Mouse (Mus musculus) urinary bladder, postnatal 36 days (tissue): ENCODE results near the gene Mbnl3.
A peak's percentile ranks its signal among the peaks of the same experiment; 100 is the strongest.

Experiments used
- DNase-seq, 2 experiments: peaks; one replicate each; pipeline ENCODE4 v3.0.0; 2022; ENCODE audit warnings: low spot score in 2 of 2, mixed read lengths in 1 of 2

Mbnl3 gene

DNA sequence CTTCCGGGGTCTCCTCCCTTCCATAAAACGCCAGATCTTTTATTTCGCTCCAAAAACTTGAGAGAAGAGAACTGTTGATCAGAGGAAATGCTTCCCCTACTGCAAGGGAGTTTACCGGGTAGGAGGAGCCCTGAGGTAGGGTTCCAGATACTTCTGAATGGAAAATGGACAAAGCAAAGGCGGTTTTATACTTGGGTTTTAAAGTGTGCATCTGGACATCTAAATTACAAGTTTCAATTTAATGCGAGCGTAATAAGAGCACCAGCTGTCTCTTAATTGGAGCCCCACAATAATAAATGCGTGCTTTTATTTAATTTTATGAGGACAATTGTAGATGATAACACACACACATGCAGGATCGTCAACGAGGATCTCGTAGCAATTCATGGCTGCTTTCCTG, at the start of gene Mbnl3:
Mbnl3 (minus strand) TSS at position 101 of the 400 bp plus-strand sequence.
- no peak for DNase-seq

DNA sequence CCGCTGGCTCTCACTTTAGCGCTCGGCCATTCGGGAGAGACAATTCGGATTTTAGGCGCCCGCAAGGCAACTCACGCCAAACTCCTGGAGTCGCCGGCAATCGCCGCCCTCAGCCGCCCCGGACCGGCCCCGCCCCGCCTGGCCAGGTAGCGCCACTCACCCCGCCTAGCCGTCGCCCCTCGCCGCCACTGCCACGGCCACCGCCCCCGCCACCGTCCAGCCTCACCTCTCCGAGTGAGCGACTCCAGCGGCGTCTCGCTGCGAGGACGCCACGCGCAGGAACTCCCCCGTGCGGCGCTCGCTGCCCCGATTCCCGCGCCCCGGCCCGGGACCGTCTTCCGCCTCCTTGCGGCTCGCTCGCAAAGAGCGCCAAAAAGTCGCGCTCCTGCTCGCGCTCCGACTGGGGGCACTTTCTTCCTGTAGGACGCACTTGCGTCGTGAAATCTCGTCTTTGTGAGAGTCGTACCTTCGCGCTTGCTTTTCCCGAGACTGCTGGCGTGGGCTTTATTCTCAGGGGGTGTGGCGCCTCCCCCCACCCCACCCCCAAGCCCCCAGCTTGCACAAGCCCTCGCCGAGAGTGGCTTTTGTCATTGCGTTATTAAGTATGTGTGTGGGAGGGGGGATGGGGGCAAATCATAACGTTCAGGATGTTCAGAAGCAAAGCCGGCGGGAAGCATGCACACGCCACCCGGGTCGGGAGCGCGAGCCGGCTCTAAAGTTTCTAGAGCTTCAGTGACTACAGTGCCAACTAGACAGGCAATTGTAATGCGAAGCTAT, 596 bp downstream of the Mbnl3 start:
- peak; percentile 19 to 35 for DNase-seq

DNA sequence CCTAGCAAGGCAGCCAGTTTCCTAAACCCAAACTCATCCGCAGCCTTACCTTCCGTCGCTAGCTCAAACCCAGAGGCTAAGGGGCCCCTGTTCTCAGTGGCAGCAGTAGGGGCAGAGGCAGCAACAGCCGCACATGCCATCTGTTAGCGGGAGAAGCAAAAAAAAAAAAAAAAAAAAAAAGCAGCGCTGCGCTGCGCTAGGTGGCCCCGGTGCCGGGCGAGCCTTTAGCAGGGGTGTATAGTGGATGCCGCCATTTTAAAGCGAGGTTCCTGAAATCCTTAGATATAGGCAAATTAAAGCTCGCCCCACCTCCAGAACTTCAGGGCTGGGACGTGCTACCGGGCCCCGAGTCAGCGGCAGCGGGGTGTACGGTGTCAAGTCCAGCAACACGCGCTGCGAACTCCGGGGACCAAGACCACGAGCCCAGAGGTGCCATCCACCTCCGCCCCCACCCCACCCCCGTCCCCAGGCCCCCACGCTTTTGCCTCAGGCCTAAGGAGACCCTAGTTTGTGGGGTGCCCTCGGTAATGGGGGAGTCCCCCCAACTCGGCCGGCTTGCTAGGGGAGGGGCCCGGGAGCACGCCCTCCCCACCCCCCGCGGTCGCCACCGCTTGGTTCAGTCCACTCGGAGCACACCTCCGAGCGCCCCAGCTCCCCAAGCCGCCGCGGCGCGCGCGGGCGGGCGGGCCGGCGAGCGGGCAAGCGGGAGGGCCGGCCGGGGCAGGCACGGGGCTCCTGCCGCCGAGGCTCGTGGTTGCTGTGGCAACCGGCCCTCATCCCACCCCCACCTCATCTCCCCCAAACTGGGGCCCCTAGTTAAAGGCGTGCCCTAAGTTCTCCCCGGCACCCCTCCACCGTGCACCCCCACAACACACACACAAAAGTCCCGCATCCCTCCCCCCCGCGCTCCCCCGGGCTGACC, 1.4 kb downstream of the Mbnl3 start:
- DNase-seq, result peak; percentile 40 to 41

DNA sequence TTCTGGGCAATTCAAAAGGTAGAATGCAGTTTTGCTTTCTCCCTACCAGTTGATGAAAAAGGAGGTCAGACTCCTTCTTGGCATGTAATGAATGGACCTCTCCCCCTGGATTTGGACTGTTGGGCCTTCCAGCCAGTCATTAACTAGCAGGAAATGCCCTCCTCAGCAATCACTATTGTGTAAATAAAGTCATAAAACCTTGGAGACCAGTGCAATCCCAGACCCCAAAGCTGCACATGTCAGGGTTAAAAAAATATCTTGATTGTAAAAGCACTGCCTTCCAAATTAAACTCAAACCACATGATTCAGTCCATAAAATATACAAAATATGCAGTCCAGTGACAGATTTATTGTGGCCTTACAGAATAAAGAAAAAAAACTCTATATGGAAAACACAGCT, 9.3 kb downstream of the Mbnl3 start:
- no peak for DNase-seq

DNA sequence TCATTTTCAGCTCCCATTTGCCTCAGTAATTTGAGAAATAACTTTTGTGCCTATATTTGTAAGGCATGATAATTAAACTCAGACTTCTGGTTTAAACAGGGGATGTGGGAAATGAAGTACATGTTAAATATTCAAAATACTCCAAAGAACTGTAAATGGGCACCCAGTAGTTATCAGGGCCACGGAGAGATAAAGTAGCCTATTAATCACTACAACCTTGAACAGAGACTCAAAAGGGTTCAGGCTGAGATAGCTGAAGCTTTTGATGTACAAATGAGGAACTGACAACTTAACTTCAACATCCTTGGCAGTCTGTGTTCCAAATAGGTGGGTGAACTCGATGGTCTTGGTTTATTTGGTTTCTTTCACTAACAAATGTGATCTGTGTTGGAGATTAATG, 34.4 kb downstream of the Mbnl3 start:
- no peak for DNase-seq

DNA sequence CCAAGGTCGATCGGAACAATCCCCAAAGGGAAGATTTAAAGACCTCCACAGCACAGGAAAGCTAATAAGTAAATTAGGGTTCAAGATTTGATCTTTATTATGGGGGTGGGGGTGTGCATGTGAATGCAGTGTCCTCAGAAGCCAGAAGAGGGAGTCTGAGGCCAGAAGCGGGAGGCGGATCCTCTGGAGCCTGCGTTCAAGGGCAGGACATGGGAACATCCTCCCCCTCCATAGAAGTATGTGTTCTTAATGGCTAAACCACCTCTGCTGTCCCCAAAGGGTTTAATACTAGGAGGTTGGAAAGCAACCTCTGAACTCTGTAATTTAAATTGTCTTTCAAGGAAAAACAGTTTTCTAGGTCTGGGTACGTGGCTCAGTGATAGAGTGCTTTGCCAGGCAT, 34.9 kb downstream of the Mbnl3 start:
- DNase-seq, result no peak

DNA sequence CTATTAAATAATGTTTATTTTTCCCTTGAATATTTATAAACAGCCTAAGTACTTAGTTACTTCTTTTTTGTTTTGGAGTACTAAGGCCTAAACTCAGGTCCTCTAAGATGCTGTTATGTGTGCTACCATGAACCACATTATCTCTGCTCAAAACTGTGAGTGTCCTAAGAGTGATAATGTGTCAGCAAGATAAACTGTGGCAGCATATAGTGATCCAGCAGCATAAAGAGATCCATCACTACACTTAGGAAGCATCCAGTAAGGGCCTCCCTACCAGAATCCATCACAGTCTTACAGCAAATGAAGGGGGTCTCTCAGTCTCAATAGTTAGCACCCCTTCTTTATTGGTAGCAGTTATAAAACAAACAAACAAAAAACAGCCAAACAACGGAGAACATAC, 35.9 kb downstream of the Mbnl3 start:
- DNase-seq, result no peak

DNA sequence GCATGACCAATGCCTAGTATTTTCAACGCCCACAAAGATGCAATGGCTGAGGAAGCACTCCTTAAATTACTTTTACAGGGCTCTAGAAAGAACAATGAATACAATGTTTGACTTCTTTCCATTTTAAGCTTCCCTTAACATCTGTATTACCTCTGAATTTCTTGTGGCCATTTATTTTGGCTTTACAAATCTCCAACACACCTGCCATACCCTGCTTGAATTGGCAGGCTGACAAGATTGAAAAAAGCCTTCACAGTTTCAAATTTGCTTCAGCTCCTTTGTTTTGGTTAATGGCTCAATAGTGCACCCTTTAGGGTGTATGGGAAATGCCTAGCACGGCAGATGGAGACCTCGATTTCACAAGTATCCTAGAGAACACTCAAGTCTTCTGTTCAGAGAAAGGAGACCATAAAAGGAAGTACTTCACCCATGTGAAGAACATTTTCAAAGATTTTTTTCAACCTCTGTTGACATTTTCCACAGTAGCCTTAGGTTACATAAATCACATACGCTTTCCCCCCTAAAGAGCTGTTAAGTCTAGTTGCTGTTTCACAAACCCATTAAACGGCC, 36.8 kb downstream of the Mbnl3 start:
- DNase-seq, result no peak

DNA sequence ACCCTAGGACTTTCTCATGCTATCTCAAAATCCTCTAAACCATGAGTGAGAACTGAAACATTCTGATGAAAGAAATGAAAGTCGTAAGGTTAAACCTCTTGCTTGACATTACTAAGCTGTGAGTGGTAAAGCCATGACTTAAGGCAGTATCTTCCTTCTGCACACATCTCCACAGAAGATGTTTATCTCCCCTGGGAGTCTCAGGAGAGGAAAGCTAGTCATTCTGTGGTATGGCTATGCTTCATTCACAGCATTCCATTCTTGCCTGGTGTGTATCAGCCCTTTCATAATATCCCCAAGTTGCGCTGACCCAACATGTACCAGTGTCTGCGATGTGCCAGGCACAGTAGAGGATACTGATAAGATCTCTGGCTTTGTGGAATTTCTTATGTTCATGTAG, 38.4 kb downstream of the Mbnl3 start:
- DNase-seq, result no peak

DNA sequence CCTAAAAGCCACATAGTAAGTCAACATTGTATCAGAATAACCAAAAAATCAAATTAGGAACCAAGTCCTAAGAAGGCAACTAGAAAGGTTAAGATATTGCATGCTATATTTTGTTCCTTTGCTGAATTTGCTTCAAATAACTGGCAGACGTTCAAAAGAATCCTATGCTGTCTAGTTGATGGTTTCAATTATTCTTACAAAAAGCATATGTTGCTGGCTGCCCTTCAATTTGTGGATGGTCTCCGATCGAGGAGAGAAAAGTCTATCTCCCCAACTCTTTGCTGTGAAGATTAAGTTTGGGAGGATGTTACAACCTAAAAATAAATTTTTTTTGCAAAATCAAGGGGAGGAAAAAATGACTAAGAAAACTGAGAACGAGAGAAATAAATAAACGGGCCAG, 41.6 kb downstream of the Mbnl3 start:
- DNase-seq, result no peak

DNA sequence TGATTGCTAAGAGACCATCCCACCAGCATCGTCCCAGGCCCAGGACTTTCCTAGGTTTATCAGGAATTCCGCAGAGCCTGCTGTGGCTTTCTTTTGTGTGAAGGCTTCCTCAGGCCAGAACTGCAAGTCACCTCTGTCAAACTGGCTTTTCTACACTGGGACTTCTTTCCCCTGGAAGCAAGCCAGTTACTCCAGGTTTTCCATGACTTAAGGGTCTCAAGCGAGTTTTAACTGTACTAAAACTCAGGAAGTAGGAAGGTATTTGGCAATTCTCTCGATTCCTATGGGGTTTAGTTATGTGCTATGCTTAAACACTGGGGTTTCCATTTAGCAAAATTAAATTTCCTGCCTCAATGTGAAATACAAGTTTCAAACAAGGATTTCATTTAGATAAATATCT, 57.9 kb downstream of the Mbnl3 start:
- no peak for DNase-seq

DNA sequence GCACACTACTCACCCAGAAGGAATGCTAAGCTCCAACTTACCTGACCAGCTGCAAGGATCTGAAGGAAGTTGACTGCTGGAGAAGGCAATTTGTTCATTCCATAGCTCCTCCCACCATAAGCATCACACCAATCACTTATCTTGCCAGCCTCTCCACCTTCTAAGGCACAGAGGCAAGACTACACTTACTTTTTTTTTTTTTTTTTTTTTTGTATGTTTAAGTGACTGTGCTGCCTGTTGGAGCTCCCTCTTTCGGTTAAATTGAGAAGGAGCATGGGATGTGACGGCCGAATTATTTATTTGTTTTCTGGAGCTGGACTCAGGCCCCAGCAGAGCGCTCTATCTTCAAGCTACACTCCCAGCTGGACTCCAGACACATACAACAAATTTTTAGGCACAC, 60.0 kb downstream of the Mbnl3 start:
- DNase-seq, result peak in 1 of 2 experiments; percentile 5

DNA sequence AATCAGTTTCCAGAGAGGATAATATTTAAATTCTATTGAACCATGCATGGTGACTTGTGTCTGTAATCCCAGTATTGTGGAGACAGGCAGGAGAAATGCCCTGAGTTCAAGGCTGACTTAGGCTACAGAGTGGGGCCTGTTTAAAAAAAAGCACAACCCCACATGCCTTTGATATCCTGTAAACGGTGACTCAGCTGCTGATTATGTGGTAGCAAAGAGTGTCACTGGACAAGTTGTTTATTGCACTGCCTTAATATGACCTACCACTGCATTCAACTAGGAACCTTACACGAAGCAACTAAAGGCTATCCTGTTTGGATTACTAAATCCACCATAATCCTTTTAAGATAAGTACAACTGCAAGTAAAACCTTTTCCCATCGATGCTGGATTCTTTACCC, 66.3 kb downstream of the Mbnl3 start:
- no peak for DNase-seq

DNA sequence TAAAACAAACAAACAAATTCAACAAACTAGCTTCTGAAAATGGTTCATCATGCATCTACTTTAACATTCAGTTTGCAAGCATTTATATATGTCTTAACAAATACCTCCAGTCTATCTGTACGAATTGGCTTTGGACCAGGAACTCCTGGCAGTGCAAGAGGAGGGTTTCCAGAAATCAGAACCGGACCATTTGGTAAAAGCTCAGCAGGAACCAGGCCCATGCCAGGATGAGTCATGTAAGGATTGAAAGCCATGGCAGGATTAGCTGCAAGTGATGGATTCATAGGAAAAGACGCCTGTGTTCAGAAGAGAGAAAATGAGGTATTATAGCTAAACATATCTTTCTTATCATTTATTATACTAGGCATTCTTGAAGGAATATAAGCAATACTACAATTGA, 75.0 kb downstream of the Mbnl3 start:
- no peak for DNase-seq

DNA sequence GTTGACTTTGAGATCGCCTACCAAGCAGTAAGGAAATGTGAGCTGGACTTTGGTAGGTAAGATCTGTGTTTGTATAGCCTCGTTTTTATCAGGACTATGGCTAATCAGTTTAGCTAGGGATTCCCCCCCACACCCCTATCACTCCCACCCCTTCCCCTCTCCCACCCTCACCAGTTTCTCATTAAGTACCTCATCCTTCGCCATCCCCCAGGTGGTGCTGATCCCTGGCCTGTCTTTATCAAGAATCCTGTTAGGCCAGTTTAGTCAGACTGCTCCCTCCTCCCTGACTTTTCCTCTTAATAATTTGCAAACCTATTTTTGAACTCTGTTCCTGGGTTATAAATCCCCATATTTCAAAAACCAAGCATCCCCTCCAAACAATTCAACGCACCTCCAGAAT, 103.6 kb downstream of the Mbnl3 start:
- DNase-seq, result peak in 1 of 2 experiments; percentile 1

DNA sequence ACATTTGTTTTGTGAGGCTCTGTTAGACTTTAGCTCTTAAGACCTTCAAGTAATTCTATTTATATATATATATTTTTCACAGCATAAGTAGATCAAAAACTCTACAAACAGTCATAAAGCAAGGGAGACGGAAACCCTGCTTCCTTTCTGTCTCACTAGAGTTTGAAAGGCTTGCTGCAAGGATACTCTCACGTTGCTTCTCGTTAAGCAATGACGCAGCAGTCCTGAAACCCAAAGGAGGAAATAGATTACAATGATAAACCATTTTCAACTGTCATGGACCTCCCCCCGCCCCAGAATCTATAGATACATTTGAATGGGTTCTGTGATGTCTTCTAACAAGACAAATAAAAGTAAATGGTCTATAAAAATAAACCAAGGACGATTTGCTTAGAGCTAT, 121.4 kb downstream of the Mbnl3 start:
- no peak for DNase-seq

DNA sequence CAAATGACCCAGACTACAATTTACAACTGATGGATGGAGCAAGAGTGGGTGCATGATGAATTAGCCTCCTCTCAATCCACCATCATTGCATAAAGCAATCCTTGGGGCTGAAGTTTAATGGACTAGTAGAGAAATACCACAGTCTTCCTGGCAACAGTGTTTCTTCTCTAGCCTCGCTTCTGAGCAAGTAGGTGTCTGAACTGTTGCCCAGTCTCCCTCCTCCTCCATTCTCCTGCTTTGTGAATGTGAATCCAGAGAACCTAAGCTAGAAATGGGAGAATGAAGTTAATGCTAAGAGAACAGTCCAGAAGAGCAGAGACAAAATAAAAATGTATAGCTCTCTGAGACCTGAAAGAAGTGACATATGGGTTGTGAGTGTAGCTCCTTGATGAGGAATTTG, 122.1 kb downstream of the Mbnl3 start:
- DNase-seq, result no peak

DNA sequence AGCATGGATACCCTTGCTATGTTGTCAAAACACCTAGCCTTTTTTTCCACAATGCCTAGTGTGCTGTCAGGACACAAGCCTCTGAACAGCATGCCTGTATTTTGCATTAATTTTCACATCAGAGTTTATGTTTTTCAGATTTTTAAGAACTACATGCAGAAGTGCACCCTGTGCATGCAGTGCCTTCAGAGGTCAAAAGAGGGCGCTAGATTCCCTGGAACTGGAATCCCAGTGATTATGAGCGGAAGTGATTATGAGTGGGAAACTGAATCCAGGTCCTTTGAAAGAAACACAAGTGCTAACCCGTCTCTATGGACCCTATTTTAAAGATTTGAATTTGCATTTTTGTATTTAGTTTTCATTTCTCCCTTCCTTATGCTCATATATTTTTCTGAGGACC, 129.6 kb downstream of the Mbnl3 start:
- no peak for DNase-seq
